Mouse (Mus musculus) fibroblast of lung, adult 2 months (primary cell): Measurements from ENCODE around the gene Stox2.

Experiments
- DNase-seq: peaks from one replicate; pipeline ENCODE4 v3.0.0-alpha.2; 2011; ENCODE audit warnings: low read depth

Stox2 gene

GRCm38 (mm10) chr8:47182292-47182691 is 263.9 kb downstream of the Stox2 start:
- no peak for DNase-seq

GRCm38 (mm10) chr8:47181032-47181698 is 265.0 kb downstream of the Stox2 start:
- no peak for DNase-seq

- no peak for DNase-seq
Measured at GRCm38 (mm10) chr8:47180181-47180580, 266.0 kb downstream of the Stox2 start.

- no peak for DNase-seq
Measured at GRCm38 (mm10) chr8:47178785-47179184, 267.4 kb downstream of the Stox2 start.

GRCm38 (mm10) chr8:47173823-47174222 is 272.3 kb downstream of the Stox2 start:
- no peak for DNase-seq

- DNase-seq = no peak
Measured at GRCm38 (mm10) chr8:47172848-47173247, 273.3 kb downstream of the Stox2 start.

GRCm38 (mm10) chr8:47160688-47161087 is 285.5 kb downstream of the Stox2 start:
- no peak for DNase-seq

- no peak for DNase-seq
Measured at GRCm38 (mm10) chr8:47154521-47154920, 291.6 kb downstream of the Stox2 start.

- DNase-seq = no peak
Measured at GRCm38 (mm10) chr8:47145258-47145657, 300.9 kb downstream of the Stox2 start.

GRCm38 (mm10) chr8:47136047-47136446 is 310.1 kb downstream of the Stox2 start:
- no peak for DNase-seq

GRCm38 (mm10) chr8:47135586-47135985 is 310.6 kb downstream of the Stox2 start:
- DNase-seq = no peak

GRCm38 (mm10) chr8:47134736-47135135 is 311.4 kb downstream of the Stox2 start:
- no peak for DNase-seq

GRCm38 (mm10) chr8:47133381-47133780 is 312.8 kb downstream of the Stox2 start:
- no peak for DNase-seq
